Mouse (Mus musculus) stomach, postnatal 0 days (tissue): Measurements from ENCODE around the gene Fam198a. TPM values are rescaled to one million over a fixed set of nuclear protein-coding genes. Genes with fewer than 3 reads are reported as not detected.

ENCODE experiments used
- ATAC-seq: fragments of 200-750 bp; cut with Nextera tagmentation; 2 replicates; pipeline ENCODE4 v1.8.0; 2017; ENCODE audit not compliant: low FRiP score, low TSS enrichment
- DNase-seq: peaks from one replicate; pipeline ENCODE4 v3.0.0-alpha.2; 2016; ENCODE audit warnings: low spot score
- H3K27ac ChIP-seq: fragments of 300-500 bp; sonication (generic); replicated peaks from 2 replicates; pipeline ENCODE4 v1.5.1; 2014; ENCODE audit warnings: mild to moderate bottlenecking, control low read depth
- H3K27me3 ChIP-seq: fragments of 300-500 bp; sonication (generic); 2 replicates; pipeline ENCODE4 v1.6.1; 2014; ENCODE audit warnings: low read length; ENCODE audit not compliant: control insufficient read depth, insufficient read depth
- H3K36me3 ChIP-seq: fragments of 300-500 bp; sonication (generic); 2 replicates; pipeline ENCODE4 v1.6.1; 2014; ENCODE audit warnings: low read length, mixed read lengths; ENCODE audit not compliant: control insufficient read depth, insufficient read depth
- H3K4me1 ChIP-seq: fragments of 300-500 bp; sonication (generic); replicated peaks from 2 replicates; pipeline ENCODE4 v1.6.1; 2014; ENCODE audit warnings: antibody characterized with exemption; ENCODE audit not compliant: control insufficient read depth, insufficient read depth
- H3K4me2 ChIP-seq: fragments of 300-500 bp; sonication (generic); replicated peaks from 2 replicates; pipeline ENCODE4 v1.6.1; 2014; ENCODE audit warnings: low read depth, mild to moderate bottlenecking, control low read depth, moderate library complexity
- H3K4me3 ChIP-seq: fragments of 300-500 bp; sonication (generic); 2 replicates; pipeline ENCODE4 v1.5.1; 2014; ENCODE audit warnings: low read depth, low read length, control low read depth
- H3K9ac ChIP-seq: fragments of 300-500 bp; sonication (generic); 2 replicates; pipeline ENCODE4 v1.6.1; 2014; ENCODE audit warnings: mild to moderate bottlenecking, low read length, control low read depth, mixed read lengths
- H3K9me3 ChIP-seq: fragments of 300-500 bp; sonication (generic); 2 replicates; pipeline ENCODE4 v1.6.1; 2016; ENCODE audit warnings: low read length; ENCODE audit not compliant: control insufficient read depth
- CTCF ChIP-seq: IDR thresholded peaks from 2 replicates; pipeline ENCODE4 v1.5.1; 2016; ENCODE audit warnings: antibody characterized with exemption, low read depth, mild to moderate bottlenecking, moderate library complexity
- EP300 ChIP-seq: optimal IDR thresholded peaks from 2 replicates; pipeline ENCODE3; 2016; ENCODE audit warnings: antibody characterized with exemption
- WGBS: fragments of 180-500 bp; shearing (Covaris S2); extraction: QIAGEN DNeasy Blood & Tissue Kit; methylation state at CpG from one replicate; pipeline ENCODE4 v1.1.7; 2014; 5-methylcytosine and 5-hydroxymethylcytosine counted together
- polyA plus RNA-seq: library from polyadenylated mRNA; unstranded; fragments of >200 nt; fragmentation: Nextera tagmentation; extraction: Ambion mirVana; gene quantifications from 2 replicates; pipeline ENCODE4 v1.2.1, GENCODE M21; 2015

Gene Fam198a
- polyA plus RNA-seq, 1 experiment from 2014 or later, result 2.7 TPM

- H3K4me3 ChIP-seq, result no peak overlapping the region
- WGBS, result 58% methylated on average over 6 of the region's 6 CpGs
- H3K36me3 ChIP-seq, result no peaks in the 10 kb centered on the region
- DNase-seq, result no peak
- no peak overlapping the region for H3K9ac ChIP-seq
- H3K4me2 ChIP-seq, result no peak overlapping the region
- H3K27ac ChIP-seq, result peak overlapping the region; percentile 71
- H3K27me3 ChIP-seq, result no peaks in the 10 kb centered on the region
- peaks cover 7% of the 10 kb centered on the region; the same call in 1 of the 2 replicates for H3K4me1 ChIP-seq
- no peaks in the 10 kb centered on the region for H3K9me3 ChIP-seq
- peak; percentile 43; the same call in 1 of the 2 replicates for ATAC-seq
- no peak for TF ChIP-seq CTCF
- TF ChIP-seq EP300, result no peak
These were observed 76.5 kb downstream of the Fam198a start for GRCm38 (mm10) chr9:122027081-122027913.

- 54% methylated on average over 11 of the region's 11 CpGs for WGBS
These were observed 77.3 kb downstream of the Fam198a start for GRCm38 (mm10) chr9:122027914-122028745.

GRCm38 (mm10) chr9:122029765-122030164 is 79.0 kb downstream of the Fam198a start:
- Histone ChIP-seq H3K9me3 (no peaks in the 10 kb centered on the region), H3K4me3 (no peak overlapping the region), H3K9ac (no peak overlapping the region), H3K27me3 (no peaks in the 10 kb centered on the region), H3K4me2 (no peak overlapping the region), H3K4me1 (peaks cover 7% of the 10 kb centered on the region; the same call in 1 of the 2 replicates), H3K36me3 (no peaks in the 10 kb centered on the region), H3K27ac (no peak overlapping the region)
- WGBS, result 89% methylated on average over 7 of the region's 7 CpGs
- DNase-seq, result no peak
- TF ChIP-seq CTCF (no peak), EP300 (no peak)
- ATAC-seq, result no peak

More at GRCm38 (mm10) chr9:122027914-122028745, 77.3 kb downstream of the Fam198a start:
- H3K27me3 ChIP-seq, result no peaks in the 10 kb centered on the region
- no peaks in the 10 kb centered on the region for H3K9me3 ChIP-seq
- TF ChIP-seq EP300 (no peak), CTCF (no peak)
- H3K4me2 ChIP-seq, result no peak overlapping the region
- H3K27ac ChIP-seq, result peak overlapping the region; percentile 45; the same call in 1 of the 2 replicates
- H3K36me3 ChIP-seq, result no peaks in the 10 kb centered on the region
- H3K4me3 ChIP-seq, result no peak overlapping the region
- H3K4me1 ChIP-seq, result peaks cover 7% of the 10 kb centered on the region; the same call in 1 of the 2 replicates
- ATAC-seq (peak; percentile 35; the same call in 1 of the 2 replicates), DNase-seq (no peak)
- H3K9ac ChIP-seq, result no peak overlapping the region

Other genes starting within 250 kb of the Fam198a start
- gene Sec22c, start 245.5 kb upstream of the Fam198a start, polyA plus RNA-seq, result 5.0 and 6.8 TPM in 2 replicates
- gene Ss18l2, start 240.7 kb upstream of the Fam198a start, polyA plus RNA-seq, result 106 and 119 TPM in 2 replicates
- 27.7 and 32.0 TPM in 2 replicates for gene Nktr, start 231.8 kb upstream of the Fam198a start, polyA plus RNA-seq
- gene Zfp651, start 191.7 kb upstream of the Fam198a start, polyA plus RNA-seq, result 8.0 and 10.5 TPM in 2 replicates
- gene Klhl40, start 173.4 kb upstream of the Fam198a start, polyA plus RNA-seq, result 0.42 and 0.46 TPM in 2 replicates
- gene Hhatl, start 158.5 kb upstream of the Fam198a start, polyA plus RNA-seq, result 1.5 and 2.0 TPM in 2 replicates
- gene Ccdc13, start 111.5 kb upstream of the Fam198a start, polyA plus RNA-seq, result 0.16 and 0.19 TPM in 2 replicates
- gene Higd1a, start 92.6 kb upstream of the Fam198a start, polyA plus RNA-seq, result 631 and 679 TPM in 2 replicates
- gene Ackr2, start 52.6 kb upstream of the Fam198a start, polyA plus RNA-seq, result 0.28 and 0.35 TPM in 2 replicates
- gene Cyp8b1, start 34.7 kb upstream of the Fam198a start, polyA plus RNA-seq, result 0.85 and 1.2 TPM in 2 replicates
- 6.6 and 7.3 TPM in 2 replicates for gene Pomgnt2, start 46.1 kb downstream of the Fam198a start, polyA plus RNA-seq
- 34.0 and 38.2 TPM in 2 replicates for gene Snrk, start 166.3 kb downstream of the Fam198a start, polyA plus RNA-seq